Mouse (Mus musculus): ENCODE measurements at regions not wholly inside any gene's neighbourhood (a gene's known extent, or its start where the extent isn't known, plus 50 kb on each side); places are given as distances from the start of the nearest gene placed in this dataset.

- no peak for TF ChIP-seq CTCF (IDR thresholded peaks at IDR 0.05; ENCODE audit: control insufficient read depth, insufficient read depth, insufficient replicate concordance, low read depth, low read length)
- no peak for TF ChIP-seq POLR2A (IDR thresholded peaks at IDR 0.05; ENCODE audit: control insufficient read depth, low read depth, low read length)
Measured at GRCm38 (mm10) chr3:39109756-39110392, 223.1 kb downstream of the Fat4 start.

All from testis, adult 2 months (tissue).